Comparison of ENCODE assay signal across 8 mouse cellular contexts in genomic region chr9:46015831-46016230, GRCm38 (mm10). TPM values are rescaled to one million over a fixed set of nuclear protein-coding genes. Genes with fewer than 3 reads are reported as not detected.
DNase-seq lines count a peak whose midpoint lies in the region; ATAC-seq lines count a peak whose summit lies in the region.

No protein-coding gene starts in this region.

- 49% methylated on average over 9 of the region's 9 CpGs for WGBS in heart, embryonic 11.5 days (ENCODE audit: insufficient replicate concordance)
- 22% methylated on average over 9 of the region's 9 CpGs for WGBS in midbrain, embryonic 16.5 days

- ATAC-seq in heart, embryonic 11.5 days (replicated peaks; ENCODE audit: insufficient number of reproducible peaks, low FRiP score, low TSS enrichment): no peak
- ATAC-seq in midbrain, embryonic 16.5 days: no peak

- peaks cover 37% of the 10 kb centered on the region for H3K4me1 ChIP-seq in heart, embryonic 11.5 days (ENCODE audit: control insufficient read depth, insufficient read depth, low read length)
- H3K4me1 ChIP-seq in midbrain, embryonic 16.5 days (ENCODE audit: control insufficient read depth, insufficient read depth, low read length): peaks cover 33% of the 10 kb centered on the region

- peak; percentile 45 to 57 for DNase-seq in lung, adult 18-20 months
- no peak for DNase-seq in lung, postnatal 25 days (ENCODE audit: low spot score)
- DNase-seq in cerebellum, postnatal 14 days: peak; percentile 55 to 71
- peak; percentile 72 for DNase-seq in kidney, postnatal 14 days
- DNase-seq in thymus, postnatal 4 days: no peak
- DNase-seq in spleen, postnatal 36 days (ENCODE audit: low spot score in 2 of 2): no peak

- H3K27ac ChIP-seq in heart, embryonic 11.5 days (ENCODE audit: low read depth, low read length): no peak overlapping the region
- no peak overlapping the region for H3K27ac ChIP-seq in midbrain, embryonic 16.5 days (ENCODE audit: low read length)

- H3K9me3 ChIP-seq in heart, embryonic 11.5 days (replicated peaks; ENCODE audit: control insufficient read depth, low read length): no peaks in the 10 kb centered on the region
- H3K9me3 ChIP-seq in midbrain, embryonic 16.5 days (replicated peaks; ENCODE audit: control insufficient read depth, low read length, poor library complexity, severe bottlenecking): no peaks in the 10 kb centered on the region

- peak overlapping the region; percentile 69; the same call in 1 of the 2 replicates for H3K4me2 ChIP-seq in heart, embryonic 11.5 days
- H3K4me2 ChIP-seq in midbrain, embryonic 16.5 days (ENCODE audit: low read length): peak overlapping the region; percentile 63

- H3K27me3 ChIP-seq in heart, embryonic 11.5 days (ENCODE audit: control insufficient read depth, insufficient read depth, low read length): no peaks in the 10 kb centered on the region
- no peaks in the 10 kb centered on the region for H3K27me3 ChIP-seq in midbrain, embryonic 16.5 days (ENCODE audit: control insufficient read depth, insufficient read depth, low read depth, low read length)

- H3K4me3 ChIP-seq in heart, embryonic 11.5 days (ENCODE audit: low read depth, low read length): no peak overlapping the region
- H3K4me3 ChIP-seq in midbrain, embryonic 16.5 days (ENCODE audit: low read depth, low read length): no peak overlapping the region

- no peak overlapping the region for H3K9ac ChIP-seq in heart, embryonic 11.5 days (ENCODE audit: low read depth, low read length)
- no peak overlapping the region for H3K9ac ChIP-seq in midbrain, embryonic 16.5 days (ENCODE audit: low read depth, low read length)

- no peaks in the 10 kb centered on the region; the same call in 1 of the 2 replicates for H3K36me3 ChIP-seq in heart, embryonic 11.5 days (ENCODE audit: control insufficient read depth, insufficient read depth, low read length)
- peaks cover 3% of the 10 kb centered on the region; the same call in 1 of the 2 replicates for H3K36me3 ChIP-seq in midbrain, embryonic 16.5 days (ENCODE audit: control insufficient read depth, insufficient read depth, low read length)

RNA-seq across cellular contexts. Expression of gene Sik3, which starts 3.2 kb away (rescaled TPM):
- polyA plus RNA-seq in heart, embryonic 11.5 days (2014; fragmentation: Nextera tagmentation; extraction: Ambion mirVana): 10.0 and 10.1 TPM in 2 replicates
- polyA plus RNA-seq in midbrain, embryonic 16.5 days (2015; fragmentation: Nextera tagmentation; extraction: Ambion mirVana): 5.1 and 5.9 TPM in 2 replicates

RNA-seq across cellular contexts. Expression of gene Pafah1b2, which starts 3.3 kb away (rescaled TPM):
- 155 and 163 TPM in 2 replicates for polyA plus RNA-seq in heart, embryonic 11.5 days (2014; fragmentation: Nextera tagmentation; extraction: Ambion mirVana)
- polyA plus RNA-seq in midbrain, embryonic 16.5 days (2015; fragmentation: Nextera tagmentation; extraction: Ambion mirVana): 287 and 294 TPM in 2 replicates

Comparison
In these comparisons a context has a peak if more than half of its experiments do, and no peak if none do; other contexts are left out.
1. DNase-seq: peak in lung, adult 18-20 months (2 of 2), cerebellum, postnatal 14 days (2 of 2) and kidney, postnatal 14 days (single experiment); none in lung, postnatal 25 days (single experiment), thymus, postnatal 4 days (single experiment) and spleen, postnatal 36 days (0 of 2).